Mouse (Mus musculus) WW6 (cell line): ENCODE data around the gene Pfkm.

Experiments
- DNase-seq: peaks from one replicate; pipeline ENCODE4 v3.0.0-alpha.2; 2013; ENCODE audit warnings: low read depth, low spot score

Gene Pfkm

GRCm38 (mm10) chr15:98139763-98140162 is 47.4 kb downstream of the Pfkm start:
- DNase-seq = no peak

- no peak for DNase-seq
Measured at GRCm38 (mm10) chr15:98140809-98141208, 48.4 kb downstream of the Pfkm start.

- DNase-seq = no peak
Measured at GRCm38 (mm10) chr15:98142515-98142914, 50.1 kb downstream of the Pfkm start.

GRCm38 (mm10) chr15:98144861-98145507 is 52.6 kb downstream of the Pfkm start:
- DNase-seq = no peak

- DNase-seq = peak; percentile 84
Measured at GRCm38 (mm10) chr15:98145559-98146181, 53.3 kb downstream of the Pfkm start.

- DNase-seq = no peak
Measured at GRCm38 (mm10) chr15:98148356-98148755, 56.0 kb downstream of the Pfkm start.

- no peak for DNase-seq
Measured at GRCm38 (mm10) chr15:98149166-98149602, 56.8 kb downstream of the Pfkm start.

GRCm38 (mm10) chr15:98152916-98153315 is 60.5 kb downstream of the Pfkm start:
- no peak for DNase-seq

- no peak for DNase-seq
Measured at GRCm38 (mm10) chr15:98153625-98154024, 61.2 kb downstream of the Pfkm start.

- no peak for DNase-seq
Measured at GRCm38 (mm10) chr15:98154146-98154545, 61.8 kb downstream of the Pfkm start.

GRCm38 (mm10) chr15:98154631-98155030 is 62.2 kb downstream of the Pfkm start:
- DNase-seq = no peak

- DNase-seq = no peak
Measured at GRCm38 (mm10) chr15:98155272-98155671, 62.9 kb downstream of the Pfkm start.

- DNase-seq = no peak
Measured at GRCm38 (mm10) chr15:98155944-98156343, 63.6 kb downstream of the Pfkm start.

GRCm38 (mm10) chr15:98157253-98157652 is 64.9 kb downstream of the Pfkm start:
- DNase-seq = no peak

GRCm38 (mm10) chr15:98161026-98161805 is 68.8 kb downstream of the Pfkm start:
- DNase-seq = no peak

GRCm38 (mm10) chr15:98162561-98162960 is 70.2 kb downstream of the Pfkm start:
- no peak for DNase-seq

GRCm38 (mm10) chr15:98165525-98165924 is 73.1 kb downstream of the Pfkm start, which contains the start of gene Asb8:
Gene Asb8 (minus strand): TSS chr15:98165625.
- no peak for DNase-seq

- no peak for DNase-seq
Measured at GRCm38 (mm10) chr15:98166963-98167644, 74.7 kb downstream of the Pfkm start, which contains the start of gene Ccdc184. Gene Ccdc184 (plus strand): TSS chr15:98167158.

- DNase-seq = peak; percentile 83
Measured at GRCm38 (mm10) chr15:98167645-98168621, 75.5 kb downstream of the Pfkm start.

GRCm38 (mm10) chr15:98168622-98169004 is 76.2 kb downstream of the Pfkm start:
- DNase-seq = no peak

- DNase-seq = no peak
Measured at GRCm38 (mm10) chr15:98170365-98170764, 78.0 kb downstream of the Pfkm start.
